In the genomic region with DNA sequence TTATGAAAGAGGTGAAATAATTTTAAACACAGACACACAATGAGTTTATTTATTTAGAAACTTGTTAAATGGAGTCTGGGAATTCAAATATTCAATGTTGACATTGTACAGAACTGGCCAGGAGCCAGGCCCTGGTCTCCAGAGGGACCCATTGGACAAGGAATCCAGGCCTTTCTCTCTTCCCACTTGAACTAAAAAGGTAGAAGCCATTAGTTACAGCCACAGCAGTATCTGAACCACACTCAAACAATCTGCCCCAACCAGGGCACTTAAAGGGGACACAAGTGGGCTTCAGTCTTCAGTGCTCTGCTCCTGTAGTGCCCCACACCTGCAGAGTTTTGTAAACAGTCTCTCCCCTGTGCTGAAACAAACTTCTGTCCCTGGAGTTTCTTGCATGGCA, we compare ENCODE assay signal across 17 mouse cellular contexts. TPM values are rescaled to one million over a fixed set of nuclear protein-coding genes. Genes with fewer than 3 reads are reported as not detected.
DNase-seq lines count a peak whose midpoint lies in the region; ATAC-seq lines count a peak whose summit lies in the region.
"Had no signal": no experiment of that assay in that cellular context is flagged by ENCODE, and none has a peak within 500 bp of the region (broad histone marks: within the 10 kb centered on the region; RNA-seq: fewer than 3 reads in every experiment).

No protein-coding gene starts in this region.

- H3K27ac ChIP-seq in heart, embryonic 13.5 days (replicated peaks) = peak overlapping the region; percentile 55
- 0 out of 2 replicates have a peak overlapping the region, but pooled peaks have one; percentile 31 for H3K27ac ChIP-seq in embryonic facial prominence, embryonic 12.5 days
- H3K27ac ChIP-seq in limb, embryonic 11.5 days (replicated peaks; ENCODE audit: low read depth, low read length) = peak overlapping the region; percentile 100
- H3K27ac ChIP-seq: hindbrain, postnatal 0 days; liver, embryonic 12.5 days had no signal

- H3K36me3 ChIP-seq in heart, embryonic 13.5 days = no peaks in the 10 kb centered on the region
- no peaks in the 10 kb centered on the region for H3K36me3 ChIP-seq in embryonic facial prominence, embryonic 12.5 days
- no peaks in the 10 kb centered on the region for H3K36me3 ChIP-seq in limb, embryonic 11.5 days (ENCODE audit: control insufficient read depth, insufficient read depth, low read length)
- H3K36me3 ChIP-seq: liver, embryonic 12.5 days had no signal

- intact Hi-C loops in heart, postnatal 36 days (cut with DNase I) = no loop called here

- no peaks in the 10 kb centered on the region for H3K9me3 ChIP-seq in heart, embryonic 13.5 days
- H3K9me3 ChIP-seq in embryonic facial prominence, embryonic 12.5 days = no peaks in the 10 kb centered on the region
- H3K9me3 ChIP-seq in limb, embryonic 11.5 days (ENCODE audit: control insufficient read depth, low read length) = no peaks in the 10 kb centered on the region
- H3K9me3 ChIP-seq: liver, embryonic 12.5 days had no signal

- H3K4me1 ChIP-seq in heart, embryonic 13.5 days = peaks cover 30% of the 10 kb centered on the region
- H3K4me1 ChIP-seq in embryonic facial prominence, embryonic 12.5 days = peaks cover 13% of the 10 kb centered on the region
- H3K4me1 ChIP-seq in limb, embryonic 11.5 days (ENCODE audit: control insufficient read depth, insufficient read depth, low read length) = peaks cover 23% of the 10 kb centered on the region

- peak overlapping the region; percentile 25; the same call in 1 of the 2 replicates for H3K4me2 ChIP-seq in heart, embryonic 13.5 days
- no peak overlapping the region for H3K4me2 ChIP-seq in embryonic facial prominence, embryonic 12.5 days (replicated peaks)
- H3K4me2 ChIP-seq in limb, embryonic 11.5 days (ENCODE audit: low read depth, severe bottlenecking) = peak overlapping the region; percentile 90; the same call in 1 of the 2 replicates
- H3K4me2 ChIP-seq: liver, embryonic 12.5 days had no signal

- peaks cover 27% of the 10 kb centered on the region for H3K27me3 ChIP-seq in heart, embryonic 13.5 days (replicated peaks)
- peaks cover 15% of the 10 kb centered on the region; the same call in 1 of the 2 replicates for H3K27me3 ChIP-seq in embryonic facial prominence, embryonic 12.5 days
- H3K27me3 ChIP-seq in limb, embryonic 11.5 days (ENCODE audit: control insufficient read depth, insufficient read depth, low read length) = no peaks in the 10 kb centered on the region

- DNase-seq in heart, postnatal 36 days = no peak
- DNase-seq in limb, embryonic 11.5 days (ENCODE audit: low spot score) = no peak
- DNase-seq in lung, postnatal 36 days = peak; percentile 78
- DNase-seq in B cell, adult 2 months = no peak
- no peak for DNase-seq in right cerebral cortex, postnatal 10 days (ENCODE audit: low spot score in 2 of 2)
- DNase-seq in spleen, postnatal 36 days (ENCODE audit: low spot score in 2 of 2) = no peak
- DNase-seq: cerebellum, postnatal 25 days; gastrocnemius, postnatal 10 days; layer of hippocampus, adult 9-11 months; thymus, postnatal 25 days had no signal

- H3K9ac ChIP-seq in heart, embryonic 13.5 days = peak overlapping the region; percentile 45; the same call in 1 of the 2 replicates
- no peak overlapping the region for H3K9ac ChIP-seq in embryonic facial prominence, embryonic 12.5 days
- no peak overlapping the region for H3K9ac ChIP-seq in limb, embryonic 11.5 days (ENCODE audit: low read length)
- H3K9ac ChIP-seq: liver, embryonic 12.5 days had no signal

- ATAC-seq in heart, embryonic 13.5 days (ENCODE audit: extremely low read depth, insufficient number of reproducible peaks, low FRiP score, low TSS enrichment) = no peak
- no peak for ATAC-seq in embryonic facial prominence, embryonic 12.5 days (ENCODE audit: insufficient number of reproducible peaks, insufficient read depth, low FRiP score, low TSS enrichment)
- no peak for ATAC-seq in limb, embryonic 11.5 days (ENCODE audit: insufficient number of reproducible peaks, low FRiP score, low TSS enrichment, low read depth)
- ATAC-seq: CD4-positive, CD25-positive, alpha-beta regulatory T cell, adult 4 months; hindbrain, postnatal 0 days; liver, embryonic 12.5 days; midbrain, embryonic 16.5 days had no signal

- no peak overlapping the region for H3K4me3 ChIP-seq in heart, embryonic 13.5 days
- H3K4me3 ChIP-seq in embryonic facial prominence, embryonic 12.5 days = no peak overlapping the region
- no peak overlapping the region for H3K4me3 ChIP-seq in limb, embryonic 11.5 days (ENCODE audit: low read depth, low read length)
- H3K4me3 ChIP-seq: erythroblast, embryonic 14.5 days; liver, embryonic 12.5 days had no signal

RNA-seq across cellular contexts. Expression of a gene that starts 44.0 kb away (rescaled TPM):
- polyA plus RNA-seq in heart, embryonic 13.5 days (2015; fragmentation: Nextera tagmentation; extraction: Ambion mirVana) = 21.0 and 22.4 TPM in 2 replicates
- 10 to 100 TPM; 16.9 to 21.6 TPM for total RNA-seq in heart, postnatal 36 days (2021)
- polyA plus RNA-seq in embryonic facial prominence, embryonic 12.5 days (2016; fragmentation: Nextera tagmentation; extraction: Ambion mirVana) = 37.4 and 39.6 TPM in 2 replicates
- polyA plus RNA-seq in limb, embryonic 11.5 days (2014; fragmentation: Nextera tagmentation; extraction: Ambion mirVana) = 218 and 228 TPM in 2 replicates

Comparison
In these comparisons a context has a peak if more than half of its experiments do, and no peak if none do; other contexts are left out.
1. H3K27ac ChIP-seq: peak in every context shown above with its lines; median percentile 100 in limb, embryonic 11.5 days; 55 in heart, embryonic 13.5 days; 31 in embryonic facial prominence, embryonic 12.5 days.